Mouse (Mus musculus) cerebellum, adult 2 months (tissue): Measurements from ENCODE around the gene Dmac2.

Experiments used
- CTCF ChIP-seq: fragments of 200-500 bp; IDR thresholded peaks from 2 replicates; pipeline ENCODE4 v1.5.1; 2011; ENCODE audit warnings: low read depth, mild to moderate bottlenecking, control low read depth, low read length, moderate library complexity, borderline replicate concordance; ENCODE audit not compliant: insufficient read depth
- POLR2A ChIP-seq: fragments of 200-500 bp; IDR thresholded peaks from 2 replicates; pipeline ENCODE4 v1.6.1; 2011; ENCODE audit warnings: low read length, control low read depth, borderline replicate concordance; ENCODE audit not compliant: insufficient read depth

GRCm38 (mm10) chr7:25627431-25628322 is 8.5 kb downstream of the Dmac2 start:
- TF ChIP-seq POLR2A = no peak
- TF ChIP-seq CTCF = no peak
